Mouse (Mus musculus) hindbrain, postnatal 0 days (tissue): ENCODE measurements around the gene Rpl18a. TPM values are rescaled to one million over a fixed set of nuclear protein-coding genes. Genes with fewer than 3 reads are reported as not detected.

ENCODE experiments used
- ATAC-seq: fragments of 200-750 bp; cut with Nextera tagmentation; 2 replicates; pipeline ENCODE4 v1.8.0; 2017; ENCODE audit warnings: mild to moderate bottlenecking, moderate TSS enrichment, moderate library complexity
- DNase-seq: peaks from one replicate; pipeline ENCODE4 v3.0.0-alpha.2; 2015; ENCODE audit warnings: low spot score
- H3K27ac ChIP-seq: fragments of 300-500 bp; sonication (generic); 2 replicates; pipeline ENCODE4 v1.5.1; 2014; ENCODE audit warnings: mild to moderate bottlenecking
- H3K27me3 ChIP-seq: fragments of 300-500 bp; sonication (generic); 2 replicates; pipeline ENCODE4 v1.6.1; 2014; ENCODE audit warnings: low read length, mixed read lengths; ENCODE audit not compliant: insufficient read depth
- H3K36me3 ChIP-seq: fragments of 300-500 bp; sonication (generic); 2 replicates; pipeline ENCODE4 v1.6.1; 2014; ENCODE audit warnings: low read length, mixed read lengths; ENCODE audit not compliant: insufficient read depth
- H3K4me1 ChIP-seq: fragments of 300-500 bp; sonication (generic); 2 replicates; pipeline ENCODE4 v1.6.1; 2014; ENCODE audit warnings: antibody characterized with exemption, low read length, mixed read lengths; ENCODE audit not compliant: insufficient read depth
- H3K4me2 ChIP-seq: fragments of 300-500 bp; sonication (generic); 2 replicates; pipeline ENCODE4 v1.6.1; 2014; ENCODE audit warnings: low read depth, mild to moderate bottlenecking, low read length, moderate library complexity, mixed read lengths
- H3K4me3 ChIP-seq: fragments of 300-500 bp; sonication (generic); 2 replicates; pipeline ENCODE4 v1.5.1; 2014; ENCODE audit warnings: low read length
- H3K9ac ChIP-seq: fragments of 300-500 bp; sonication (generic); replicated peaks from 2 replicates; pipeline ENCODE4 v1.6.1; 2014; ENCODE audit warnings: mild to moderate bottlenecking, low read length, moderate library complexity, mixed read lengths
- H3K9me3 ChIP-seq: fragments of 300-500 bp; sonication (generic); 2 replicates; pipeline ENCODE4 v1.6.1; 2016; ENCODE audit warnings: low read length, mixed read lengths
- CTCF ChIP-seq: IDR thresholded peaks from 2 replicates; pipeline ENCODE4 v1.5.1; 2016; ENCODE audit warnings: antibody characterized with exemption, control low read depth, low read depth
- WGBS: fragments of 180-500 bp; shearing (Covaris S2); extraction: QIAGEN DNeasy Blood & Tissue Kit; methylation state at CpG from one replicate; pipeline ENCODE4 v1.1.7; 2014; 5-methylcytosine and 5-hydroxymethylcytosine counted together
- polyA plus RNA-seq: library from polyadenylated mRNA; unstranded; fragments of >200 nt; fragmentation: Nextera tagmentation; extraction: Ambion mirVana; gene quantifications from 2 replicates; pipeline ENCODE4 v1.2.1, GENCODE M21; 2015
- total RNA-seq: library from RNA; depleted of rRNA; stranded (reverse); fragments of >200 nt; gene quantifications from 2 replicates; pipeline ENCODE4 v1.2.3, GENCODE M21; 2014

Gene Rpl18a
- total and polyA plus RNA-seq, 2 experiments from 2014 or later, result 1,940 to 2,686 TPM

DNA sequence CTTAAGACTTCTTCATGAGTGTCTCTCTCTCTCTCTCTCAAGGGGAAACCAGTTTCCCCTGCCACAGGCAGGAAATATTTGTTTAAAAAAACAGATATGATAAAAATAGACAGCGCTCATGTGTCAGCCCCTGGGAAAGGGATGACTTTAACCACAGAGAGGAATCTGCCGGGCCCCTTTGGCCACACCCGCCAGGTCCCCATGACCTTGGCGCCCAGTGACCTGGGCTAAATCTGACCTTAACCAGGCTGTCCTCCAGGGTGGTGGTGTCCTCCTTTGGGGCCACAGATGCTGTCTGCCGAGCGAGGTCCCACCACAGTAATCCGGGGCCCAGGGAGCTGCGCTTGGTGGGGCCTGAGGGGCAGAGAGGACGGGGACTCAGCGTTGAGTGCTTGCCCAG lies 12.5 kb downstream of the Rpl18a start:
- no peak for TF ChIP-seq CTCF
- no peak for ATAC-seq
- no peak overlapping the region for H3K4me3 ChIP-seq
- no peak for DNase-seq
- H3K36me3 ChIP-seq, result no peaks in the 10 kb centered on the region
- no peak overlapping the region for H3K9ac ChIP-seq
- no peak overlapping the region for H3K4me2 ChIP-seq
- H3K4me1 ChIP-seq, result peaks cover 4% of the 10 kb centered on the region; the same call in 1 of the 2 replicates
- no peaks in the 10 kb centered on the region for H3K9me3 ChIP-seq
- no peaks in the 10 kb centered on the region for H3K27me3 ChIP-seq
- no peak overlapping the region for H3K27ac ChIP-seq
- WGBS, result 80% methylated on average over 10 of the region's 10 CpGs

DNA sequence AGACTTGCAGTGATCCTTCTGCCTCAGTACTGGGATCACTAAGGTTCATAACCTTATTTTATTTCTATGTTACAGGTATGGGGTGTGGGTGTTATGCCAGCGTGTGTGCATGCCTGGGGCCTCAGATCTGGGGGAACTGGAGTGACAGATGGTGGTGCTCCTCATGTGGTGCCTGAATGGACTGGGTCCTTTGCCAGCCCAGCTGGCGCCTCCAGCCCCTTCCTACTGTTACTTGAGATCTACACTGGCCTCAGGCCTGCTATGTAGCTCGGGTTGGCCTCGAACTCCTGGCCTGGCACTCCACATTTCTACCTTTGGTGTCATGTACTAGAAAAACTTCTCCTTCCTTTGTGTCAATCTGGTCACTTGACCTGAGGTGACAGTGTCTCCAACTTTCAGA lies 13.0 kb downstream of the Rpl18a start:
- Histone ChIP-seq H3K27me3 (no peaks in the 10 kb centered on the region), H3K36me3 (no peaks in the 10 kb centered on the region), H3K9me3 (no peaks in the 10 kb centered on the region), H3K4me3 (no peak overlapping the region), H3K27ac (no peak overlapping the region), H3K4me2 (no peak overlapping the region), H3K9ac (no peak overlapping the region), H3K4me1 (peaks cover 4% of the 10 kb centered on the region; the same call in 1 of the 2 replicates)
- DNase-seq (no peak), ATAC-seq (no peak)
- WGBS, result 58% methylated on average over 4 of the region's 4 CpGs
- TF ChIP-seq CTCF, result no peak

DNA sequence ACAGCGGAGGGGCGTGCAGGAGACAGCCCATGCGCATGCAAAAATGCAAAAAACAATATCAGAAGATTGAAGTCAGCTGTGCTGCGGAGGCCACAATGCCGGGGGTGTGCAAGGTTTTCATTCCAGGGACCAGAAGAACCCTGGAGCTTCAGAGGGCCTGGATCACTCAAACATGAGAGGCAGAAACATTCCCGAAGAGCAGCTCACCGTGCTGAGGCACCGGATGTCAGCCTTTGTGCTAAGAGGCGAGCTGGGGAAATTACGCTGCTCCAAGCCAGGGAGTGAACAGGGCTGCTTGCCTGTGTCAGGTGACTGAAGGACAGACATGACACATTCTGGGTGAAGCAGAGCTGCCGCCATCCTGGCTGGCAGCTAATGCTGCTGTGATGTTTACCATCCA lies 16.7 kb downstream of the Rpl18a start:
- peaks cover 4% of the 10 kb centered on the region; the same call in 1 of the 2 replicates for H3K4me1 ChIP-seq
- no peak for TF ChIP-seq CTCF
- H3K4me3 ChIP-seq, result no peak overlapping the region
- no peak overlapping the region for H3K4me2 ChIP-seq
- H3K36me3 ChIP-seq, result no peaks in the 10 kb centered on the region
- H3K27me3 ChIP-seq, result no peaks in the 10 kb centered on the region
- DNase-seq (no peak), ATAC-seq (no peak)
- H3K9ac ChIP-seq, result no peak overlapping the region
- WGBS, result 35% methylated on average over 11 of the region's 11 CpGs
- 0 out of 2 replicates have a peak overlapping the region, but pooled peaks have one; percentile 42 for H3K27ac ChIP-seq
- no peaks in the 10 kb centered on the region for H3K9me3 ChIP-seq

DNA sequence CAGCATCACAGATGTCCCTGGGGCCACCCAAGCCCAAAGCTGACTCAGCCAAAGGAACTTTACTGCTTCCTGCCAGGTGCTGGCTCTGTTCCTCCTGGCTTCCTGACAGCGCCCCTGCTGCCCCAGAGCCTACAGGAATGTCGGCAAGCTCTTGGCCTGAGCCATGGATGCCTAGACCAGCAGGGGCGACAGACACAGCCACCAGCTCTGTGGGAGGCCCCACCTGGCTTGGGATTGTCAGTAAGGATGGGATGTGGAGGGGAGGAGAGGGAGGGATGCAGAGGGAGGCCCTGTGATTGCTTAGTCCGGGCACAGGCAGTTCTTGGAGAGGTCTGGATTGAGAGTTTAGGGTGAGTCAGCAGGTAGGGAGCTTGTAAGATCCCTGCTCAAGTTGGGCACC lies 17.1 kb downstream of the Rpl18a start:
- WGBS, result 8% methylated on average over 4 of the region's 4 CpGs
- peak; percentile 42; the same call in 1 of the 2 replicates for TF ChIP-seq CTCF
- DNase-seq (peak; percentile 62), ATAC-seq (peak; percentile 50)
- Histone ChIP-seq H3K27ac (0 out of 2 replicates have a peak overlapping the region, but pooled peaks have one; percentile 42), H3K4me2 (no peak overlapping the region), H3K27me3 (no peaks in the 10 kb centered on the region), H3K36me3 (no peaks in the 10 kb centered on the region), H3K4me1 (peaks cover 4% of the 10 kb centered on the region; the same call in 1 of the 2 replicates), H3K9me3 (no peaks in the 10 kb centered on the region), H3K9ac (no peak overlapping the region), H3K4me3 (no peak overlapping the region)

DNA sequence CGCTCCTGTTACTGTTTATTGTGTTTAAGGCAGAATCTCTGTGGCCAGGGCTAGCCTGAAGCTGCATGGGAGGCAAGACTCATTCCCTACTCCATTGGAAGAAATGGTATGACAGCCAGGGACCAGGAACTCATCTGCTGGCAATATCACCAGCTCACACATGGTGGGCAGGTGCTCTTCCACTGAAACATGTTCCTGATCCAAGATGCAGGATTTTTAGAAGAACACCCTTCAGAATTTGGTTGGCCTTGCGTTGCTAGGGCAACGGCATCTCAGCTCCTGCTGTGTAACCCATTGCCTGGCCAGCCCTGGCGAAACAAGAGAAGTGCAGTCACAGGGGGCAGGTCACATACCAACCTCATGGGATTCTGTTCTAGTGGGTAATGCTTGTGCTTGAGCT lies 17.7 kb downstream of the Rpl18a start:
- peak; percentile 18; the same call in 1 of the 2 replicates for ATAC-seq
- H3K36me3 ChIP-seq, result no peaks in the 10 kb centered on the region
- H3K27ac ChIP-seq, result no peak overlapping the region
- peaks cover 4% of the 10 kb centered on the region; the same call in 1 of the 2 replicates for H3K4me1 ChIP-seq
- 38% methylated on average over 4 of the region's 4 CpGs for WGBS
- H3K27me3 ChIP-seq, result no peaks in the 10 kb centered on the region
- no peaks in the 10 kb centered on the region for H3K9me3 ChIP-seq
- DNase-seq, result no peak
- H3K4me3 ChIP-seq, result no peak overlapping the region
- TF ChIP-seq CTCF, result no peak
- no peak overlapping the region for H3K9ac ChIP-seq
- H3K4me2 ChIP-seq, result no peak overlapping the region

DNA sequence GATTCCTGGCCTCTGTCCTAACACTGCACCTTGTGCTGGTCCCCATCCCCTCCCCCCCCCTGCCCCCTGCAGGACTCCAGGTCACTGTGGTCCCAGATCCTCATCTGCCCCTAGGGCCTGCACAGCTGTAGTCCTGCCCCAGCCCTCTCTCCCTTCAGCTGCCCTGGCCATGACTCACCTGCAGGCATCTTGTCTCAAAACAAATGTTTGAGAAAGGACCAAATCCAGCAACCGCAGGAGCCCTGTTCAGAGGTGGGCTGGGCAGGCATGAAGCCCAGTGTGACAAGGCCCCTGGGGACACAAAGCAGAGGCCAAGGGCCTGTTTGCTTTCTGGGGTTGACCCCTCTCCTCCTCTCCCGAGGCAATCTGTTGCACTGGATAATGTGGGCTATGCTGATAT lies 19.0 kb downstream of the Rpl18a start:
- H3K36me3 ChIP-seq, result no peaks in the 10 kb centered on the region
- ATAC-seq (no peak), DNase-seq (no peak)
- H3K4me1 ChIP-seq, result peaks cover 4% of the 10 kb centered on the region; the same call in 1 of the 2 replicates
- H3K9me3 ChIP-seq, result no peaks in the 10 kb centered on the region
- no peak for TF ChIP-seq CTCF
- H3K27me3 ChIP-seq, result no peaks in the 10 kb centered on the region
- 47% methylated on average over 2 of the region's 2 CpGs for WGBS
- no peak overlapping the region for H3K9ac ChIP-seq
- H3K27ac ChIP-seq, result no peak overlapping the region
- H3K4me2 ChIP-seq, result no peak overlapping the region
- H3K4me3 ChIP-seq, result no peak overlapping the region

DNA sequence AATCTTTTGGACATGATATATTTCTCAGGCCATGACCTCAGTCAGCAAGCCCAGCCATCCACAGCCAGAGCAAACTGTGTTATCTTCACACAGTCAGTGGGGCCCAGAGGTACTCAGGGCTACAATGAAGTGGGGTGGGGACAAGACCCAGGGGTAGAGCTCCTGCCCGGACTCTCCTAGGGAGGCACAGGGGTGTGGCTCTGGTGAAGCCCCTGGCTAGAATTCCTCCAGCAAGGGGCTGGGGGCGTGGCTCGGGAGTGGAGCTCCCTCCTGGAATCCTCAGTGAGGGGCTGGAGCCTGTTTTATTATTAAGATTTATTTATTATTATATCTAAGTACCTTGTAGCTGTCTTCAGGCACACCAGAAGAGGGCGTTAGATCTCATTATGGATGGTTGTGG lies 20.8 kb downstream of the Rpl18a start:
- Histone ChIP-seq H3K27me3 (no peaks in the 10 kb centered on the region), H3K36me3 (no peaks in the 10 kb centered on the region), H3K4me3 (no peak overlapping the region), H3K9ac (no peak overlapping the region), H3K4me1 (peaks cover 8% of the 10 kb centered on the region), H3K4me2 (no peak overlapping the region), H3K27ac (no peak overlapping the region), H3K9me3 (no peaks in the 10 kb centered on the region)
- ATAC-seq (no peak), DNase-seq (no peak)
- no peak for TF ChIP-seq CTCF
- WGBS, result 60% methylated on average over 4 of the region's 4 CpGs
